Mouse (Mus musculus) limb, embryonic 15.5 days (tissue): ENCODE results near the gene Rpl10a. TPM values are rescaled to one million over a fixed set of nuclear protein-coding genes. Genes with fewer than 3 reads are reported as not detected.
"Not testable (repeated sequence)": the region's sequence is repeated elsewhere in the genome, so short reads cannot be mapped to it uniquely, and the experiment has no call there.

Experiments used
- ATAC-seq: fragments of 200-750 bp; cut with Nextera tagmentation; 2 replicates; pipeline ENCODE4 v1.8.0; 2017; ENCODE audit warnings: low read depth, moderate TSS enrichment; ENCODE audit not compliant: insufficient number of reproducible peaks, low FRiP score, low TSS enrichment
- H3K27ac ChIP-seq: fragments of 300-500 bp; sonication (generic); 2 replicates; pipeline ENCODE4 v1.5.1; 2015; ENCODE audit warnings: moderate library complexity, mild to moderate bottlenecking, inconsistent platforms
- H3K27me3 ChIP-seq: fragments of 300-500 bp; sonication (generic); 2 replicates; pipeline ENCODE4 v1.6.1; 2015; ENCODE audit warnings: inconsistent platforms
- H3K36me3 ChIP-seq: fragments of 300-500 bp; sonication (generic); 2 replicates; pipeline ENCODE4 v1.6.1; 2015; ENCODE audit warnings: inconsistent platforms
- H3K4me1 ChIP-seq: fragments of 300-500 bp; sonication (generic); 2 replicates; pipeline ENCODE4 v1.6.1; 2015; ENCODE audit warnings: inconsistent platforms
- H3K4me2 ChIP-seq: fragments of 300-500 bp; sonication (generic); 2 replicates; pipeline ENCODE4 v1.6.1; 2015; ENCODE audit warnings: mild to moderate bottlenecking, inconsistent platforms
- H3K4me3 ChIP-seq: fragments of 300-500 bp; sonication (generic); 2 replicates; pipeline ENCODE4 v1.5.1; 2015; ENCODE audit warnings: mild to moderate bottlenecking, inconsistent platforms
- H3K9ac ChIP-seq: fragments of 300-500 bp; sonication (generic); 2 replicates; pipeline ENCODE4 v1.6.1; 2015; ENCODE audit warnings: inconsistent platforms
- H3K9me3 ChIP-seq: fragments of 300-500 bp; sonication (generic); 2 replicates; pipeline ENCODE4 v1.6.1; 2016; ENCODE audit warnings: inconsistent platforms
- WGBS: fragments of 180-500 bp; shearing (Covaris S2); methylation state at CpG from one replicate; pipeline ENCODE4 v1.1.7; 2015; 5-methylcytosine and 5-hydroxymethylcytosine counted together
- polyA plus RNA-seq: library from polyadenylated mRNA; unstranded; fragments of >200 nt; fragmentation: Nextera tagmentation; extraction: Ambion mirVana; gene quantifications from 2 replicates; pipeline ENCODE4 v1.2.1, GENCODE M21; 2015

Rpl10a gene
- polyA plus RNA-seq, 1 experiment from 2014 or later: 665 TPM

GRCm38 (mm10) chr17:28350466-28351352 is 22.4 kb downstream of the Rpl10a start, which contains the start of gene Tead3:
Gene Tead3 (minus strand): TSS chr17:28350817.
- H3K4me3 ChIP-seq: peak within 1 kb of the TSS; percentile 88
- no peaks in the 10 kb centered on the region for H3K27me3 ChIP-seq
- H3K4me2 ChIP-seq: peak within 1 kb of the TSS; percentile 67
- ATAC-seq: peak; percentile 88
- peak within 1 kb of the TSS; percentile 88 for H3K9ac ChIP-seq
- no peaks in the 10 kb centered on the region for H3K9me3 ChIP-seq
- under 1% methylated on average over 66 of the region's 73 CpGs for whole genome bisulfite sequencing
- no peaks in the 10 kb centered on the region for H3K36me3 ChIP-seq
- peak within 1 kb of the TSS; percentile 99 for H3K27ac ChIP-seq
- H3K4me1 ChIP-seq: peaks cover 50% of the 10 kb centered on the region

- Histone ChIP-seq H3K4me1 (peaks cover 43% of the 10 kb centered on the region), H3K27ac (peak overlapping the region; percentile 99), H3K4me2 (peak overlapping the region; percentile 67), H3K27me3 (no peaks in the 10 kb centered on the region), H3K9me3 (no peaks in the 10 kb centered on the region), H3K4me3 (peak overlapping the region; percentile 88), H3K36me3 (no peaks in the 10 kb centered on the region), H3K9ac (peak overlapping the region; percentile 68)
- ATAC-seq: no peak
- 1% methylated on average over 28 of the region's 29 CpGs for WGBS
These were observed 23.2 kb downstream of the Rpl10a start for GRCm38 (mm10) chr17:28351353-28351890.

DNA sequence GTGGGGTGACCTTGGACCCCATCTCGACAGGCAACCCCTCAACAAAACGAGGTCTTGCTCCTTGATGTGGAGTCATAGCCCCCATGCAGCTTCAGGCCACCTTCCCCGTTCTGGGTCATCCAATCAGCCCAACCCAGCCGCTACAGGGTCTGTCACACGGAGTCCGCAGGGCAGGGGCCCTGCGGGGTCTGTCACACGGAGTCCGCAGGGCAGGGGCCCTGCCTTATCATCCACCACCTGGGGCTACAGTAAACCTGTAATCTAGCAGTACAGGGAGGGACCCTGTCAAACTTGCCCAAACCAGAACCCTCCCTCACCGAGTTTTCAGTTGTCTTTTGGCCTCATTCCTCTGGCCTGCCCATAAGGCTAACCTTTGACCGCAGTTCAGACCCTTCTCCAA is 23.7 kb downstream of the Rpl10a start:
- no peaks in the 10 kb centered on the region for H3K9me3 ChIP-seq
- WGBS: 29% methylated on average over 11 of the region's 11 CpGs
- no peak overlapping the region for H3K9ac ChIP-seq
- peak overlapping the region; percentile 99 for H3K27ac ChIP-seq
- no peaks in the 10 kb centered on the region for H3K27me3 ChIP-seq
- H3K4me3 ChIP-seq: peak overlapping the region; percentile 88
- H3K36me3 ChIP-seq: no peaks in the 10 kb centered on the region
- peak overlapping the region; percentile 67 for H3K4me2 ChIP-seq
- H3K4me1 ChIP-seq: peaks cover 37% of the 10 kb centered on the region
- ATAC-seq: no peak

GRCm38 (mm10) chr17:28355871-28356270 is 27.6 kb downstream of the Rpl10a start:
- no peak overlapping the region for H3K4me2 ChIP-seq
- H3K27ac ChIP-seq: no peak overlapping the region
- WGBS: 81% methylated on average over 12 of the region's 12 CpGs
- H3K27me3 ChIP-seq: peaks cover 8% of the 10 kb centered on the region; the same call in 1 of the 2 replicates
- ATAC-seq: no peak
- H3K9ac ChIP-seq: no peak overlapping the region
- H3K9me3 ChIP-seq: no peaks in the 10 kb centered on the region
- H3K36me3 ChIP-seq: no peaks in the 10 kb centered on the region
- H3K4me1 ChIP-seq: peaks cover 17% of the 10 kb centered on the region
- no peak overlapping the region for H3K4me3 ChIP-seq

GRCm38 (mm10) chr17:28358576-28359261 is 30.4 kb downstream of the Rpl10a start:
- not testable (repeated sequence) for H3K9me3 ChIP-seq, ATAC-seq, H3K9ac ChIP-seq, H3K4me2 ChIP-seq, H3K4me3 ChIP-seq, H3K36me3 ChIP-seq, H3K27ac ChIP-seq
- H3K4me1 ChIP-seq: peaks cover 23% of the 10 kb centered on the region
- peaks cover 17% of the 10 kb centered on the region for H3K27me3 ChIP-seq
- WGBS: 18% methylated on average over 22 of the region's 24 CpGs

DNA sequence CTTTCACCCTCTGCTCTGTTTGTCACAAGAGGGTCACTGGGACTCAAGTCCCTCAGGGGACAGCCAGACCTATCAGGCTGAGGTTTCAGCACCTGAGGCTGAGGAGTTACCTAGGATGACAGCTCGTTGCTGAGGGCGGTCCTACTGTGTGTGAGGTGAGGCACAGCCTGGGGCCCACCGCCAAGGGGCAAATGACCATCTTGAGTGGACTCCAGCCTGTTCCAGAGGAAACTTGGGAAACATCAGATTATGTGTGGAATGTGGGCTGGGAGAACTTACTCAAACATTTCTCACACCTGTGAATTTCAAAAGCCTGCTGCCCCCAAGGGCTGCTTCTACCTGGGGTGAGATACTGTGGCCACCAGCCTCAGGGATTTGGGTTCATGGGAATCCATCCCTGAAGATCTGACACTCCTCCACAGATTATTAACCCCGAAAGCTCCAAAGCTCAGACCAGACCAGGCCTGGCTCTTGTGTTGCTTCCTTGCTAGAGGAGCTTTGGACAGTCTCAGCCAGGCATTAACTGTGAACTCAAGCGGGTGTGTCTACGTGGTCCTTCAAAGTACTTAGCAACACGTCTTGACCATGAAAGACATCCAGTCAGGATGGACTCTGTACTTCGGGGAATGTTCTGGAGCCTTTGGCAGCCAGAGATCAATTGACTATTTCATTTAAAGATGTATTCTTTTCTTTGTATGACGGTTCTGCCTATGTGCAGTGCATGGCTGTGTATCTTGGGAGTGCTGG is 32.4 kb downstream of the Rpl10a start:
- Histone ChIP-seq H3K36me3 (no peaks in the 10 kb centered on the region), H3K4me3 (no peak overlapping the region), H3K27me3 (peaks cover 35% of the 10 kb centered on the region), H3K27ac (no peak overlapping the region), H3K9me3 (no peaks in the 10 kb centered on the region), H3K9ac (no peak overlapping the region), H3K4me1 (peaks cover 35% of the 10 kb centered on the region), H3K4me2 (no peak overlapping the region)
- 76% methylated on average over 9 of the region's 9 CpGs for WGBS
- ATAC-seq: no peak

DNA sequence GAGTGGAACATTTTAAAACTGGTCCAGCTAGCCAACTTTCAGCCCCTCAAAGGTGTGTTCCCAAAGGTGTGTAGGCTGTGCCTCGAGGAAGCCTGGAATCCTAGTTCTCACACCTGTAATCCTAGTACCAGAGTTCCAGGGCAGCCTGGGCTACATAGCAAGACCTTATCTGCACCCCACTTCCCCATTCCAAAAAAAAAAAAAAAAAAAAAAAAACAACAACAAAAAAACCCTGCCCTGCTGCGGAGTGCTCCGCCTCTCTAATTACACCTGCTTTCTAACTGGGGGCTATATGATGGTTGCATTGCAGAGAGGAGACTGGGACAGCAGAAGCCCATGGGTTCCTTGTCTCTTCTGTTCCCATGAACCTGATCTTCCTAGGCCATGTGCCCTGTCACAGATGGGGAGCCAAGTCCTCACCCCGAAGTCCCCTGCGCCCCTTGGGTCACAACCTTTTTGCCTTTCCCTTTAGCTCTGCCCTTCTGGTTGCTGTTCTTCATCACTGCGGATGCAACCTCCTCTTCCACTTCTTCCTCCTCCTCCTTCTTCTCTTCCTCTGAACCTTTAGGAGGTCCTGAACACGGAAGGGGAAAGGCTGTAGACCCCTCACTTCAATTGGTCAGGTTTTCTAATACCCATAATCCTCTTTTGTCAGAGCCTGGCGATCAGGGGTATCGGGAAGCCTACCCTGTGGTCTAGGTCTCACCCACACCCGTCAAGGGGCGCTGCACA is 33.8 kb downstream of the Rpl10a start:
- peak overlapping the region; percentile 30 for H3K4me3 ChIP-seq
- peak overlapping the region; percentile 60 for H3K4me2 ChIP-seq
- H3K27me3 ChIP-seq: peaks cover 38% of the 10 kb centered on the region
- H3K4me1 ChIP-seq: peaks cover 35% of the 10 kb centered on the region
- H3K9me3 ChIP-seq: no peaks in the 10 kb centered on the region
- H3K27ac ChIP-seq: no peak overlapping the region
- H3K36me3 ChIP-seq: no peaks in the 10 kb centered on the region
- 31% methylated on average over 11 of the region's 11 CpGs for WGBS
- no peak for ATAC-seq
- H3K9ac ChIP-seq: no peak overlapping the region

DNA sequence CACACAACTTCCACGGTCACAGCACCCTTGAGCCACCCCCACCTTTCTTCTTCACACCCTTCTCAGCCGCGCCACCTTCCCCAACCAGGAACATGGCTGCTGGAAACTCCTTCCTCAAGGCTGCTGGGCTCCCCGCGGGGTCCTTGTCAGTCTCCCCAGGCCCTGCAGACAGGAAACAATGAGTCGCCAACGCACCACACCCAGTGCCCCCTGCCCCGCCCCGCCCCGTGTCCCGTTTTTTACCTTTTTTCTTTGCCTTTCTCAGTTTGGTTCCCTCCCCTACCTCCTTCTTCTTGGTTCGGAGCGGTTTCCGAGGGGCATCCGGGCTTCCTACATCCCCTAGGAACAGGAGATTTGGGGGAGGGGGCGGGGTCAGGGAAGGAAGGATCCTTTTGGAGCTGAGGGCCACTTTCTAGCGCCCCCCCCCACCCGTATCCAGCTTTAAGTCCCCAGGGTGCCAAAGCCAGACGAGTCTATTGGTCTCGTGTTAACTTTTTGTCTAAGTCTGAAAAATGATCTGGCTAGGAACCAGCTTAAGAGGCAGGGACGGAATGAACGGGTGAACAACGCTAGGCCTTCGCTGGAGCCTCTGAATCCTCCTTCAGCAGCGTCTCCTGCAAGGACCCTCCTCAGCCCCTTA is 34.5 kb downstream of the Rpl10a start:
- Histone ChIP-seq H3K9me3 (no peaks in the 10 kb centered on the region), H3K4me3 (peak overlapping the region; percentile 30), H3K9ac (no peak overlapping the region; the same call in 1 of the 2 replicates), H3K36me3 (no peaks in the 10 kb centered on the region), H3K27me3 (peaks cover 38% of the 10 kb centered on the region), H3K4me1 (peaks cover 35% of the 10 kb centered on the region), H3K4me2 (peak overlapping the region; percentile 60), H3K27ac (no peak overlapping the region)
- 6% methylated on average over 25 of the region's 25 CpGs for WGBS
- no peak for ATAC-seq

DNA sequence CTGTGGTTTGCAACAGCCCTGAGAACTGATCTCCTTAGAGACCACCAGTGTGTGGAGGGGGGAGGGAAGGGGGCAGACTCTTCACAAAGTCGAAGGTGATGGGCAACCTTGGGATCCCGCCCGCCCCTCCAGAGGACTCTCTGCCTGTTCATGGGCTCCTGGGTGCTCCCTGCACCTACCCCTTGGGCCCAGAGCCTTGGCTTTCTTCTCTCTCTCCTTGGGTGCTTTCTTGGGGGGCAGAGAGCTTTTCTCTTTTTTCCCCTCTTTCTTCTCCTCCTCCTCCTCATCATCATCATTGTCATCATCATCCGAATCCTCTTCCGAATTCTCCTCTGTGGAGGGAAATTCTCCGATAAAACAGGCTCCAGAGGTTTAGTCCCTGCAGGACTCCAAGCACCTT is 35.2 kb downstream of the Rpl10a start:
- no peaks in the 10 kb centered on the region for H3K9me3 ChIP-seq
- WGBS: 38% methylated on average over 6 of the region's 6 CpGs
- peaks cover 34% of the 10 kb centered on the region for H3K4me1 ChIP-seq
- no peaks in the 10 kb centered on the region for H3K36me3 ChIP-seq
- H3K4me3 ChIP-seq: peak overlapping the region; percentile 32; the same call in 1 of the 2 replicates
- H3K4me2 ChIP-seq: peak overlapping the region; percentile 60
- H3K9ac ChIP-seq: no peak overlapping the region
- peaks cover 34% of the 10 kb centered on the region for H3K27me3 ChIP-seq
- H3K27ac ChIP-seq: no peak overlapping the region
- ATAC-seq: no peak

- 52% methylated on average over 8 of the region's 8 CpGs for WGBS
- Histone ChIP-seq H3K4me1 (peaks cover 35% of the 10 kb centered on the region), H3K36me3 (no peaks in the 10 kb centered on the region), H3K9me3 (no peaks in the 10 kb centered on the region), H3K4me3 (peak within 1 kb of the TSS; percentile 32), H3K9ac (peak within 1 kb of the TSS; percentile 26; the same call in 1 of the 2 replicates), H3K27ac (no peak within 1 kb of the TSS), H3K27me3 (peaks cover 33% of the 10 kb centered on the region), H3K4me2 (peak within 1 kb of the TSS; percentile 60)
- no peak for ATAC-seq
These were observed 36.9 kb downstream of the Rpl10a start, which contains the start of gene Tulp1 for GRCm38 (mm10) chr17:28365122-28365521. Gene Tulp1 (minus strand): TSS chr17:28365222.
